Mouse (Mus musculus) spleen, adult 2 months (tissue): ENCODE measurements around the gene Pnkd.
"Not testable (repeated sequence)": the region's sequence is repeated elsewhere in the genome, so short reads cannot be mapped to it uniquely, and the experiment has no call there.

Experiments used
- CTCF ChIP-seq: fragments of 200-500 bp; IDR thresholded peaks from 2 replicates; pipeline ENCODE4 v1.5.1; 2011; ENCODE audit warnings: mild to moderate bottlenecking, inconsistent platforms; ENCODE audit not compliant: insufficient read depth, insufficient read length, insufficient replicate concordance; ENCODE audit errors: extremely low read depth
- POLR2A ChIP-seq: fragments of 200-500 bp; IDR thresholded peaks from 2 replicates; pipeline ENCODE4 v1.6.1; 2011; ENCODE audit warnings: low read depth, low read length, inconsistent platforms

DNA sequence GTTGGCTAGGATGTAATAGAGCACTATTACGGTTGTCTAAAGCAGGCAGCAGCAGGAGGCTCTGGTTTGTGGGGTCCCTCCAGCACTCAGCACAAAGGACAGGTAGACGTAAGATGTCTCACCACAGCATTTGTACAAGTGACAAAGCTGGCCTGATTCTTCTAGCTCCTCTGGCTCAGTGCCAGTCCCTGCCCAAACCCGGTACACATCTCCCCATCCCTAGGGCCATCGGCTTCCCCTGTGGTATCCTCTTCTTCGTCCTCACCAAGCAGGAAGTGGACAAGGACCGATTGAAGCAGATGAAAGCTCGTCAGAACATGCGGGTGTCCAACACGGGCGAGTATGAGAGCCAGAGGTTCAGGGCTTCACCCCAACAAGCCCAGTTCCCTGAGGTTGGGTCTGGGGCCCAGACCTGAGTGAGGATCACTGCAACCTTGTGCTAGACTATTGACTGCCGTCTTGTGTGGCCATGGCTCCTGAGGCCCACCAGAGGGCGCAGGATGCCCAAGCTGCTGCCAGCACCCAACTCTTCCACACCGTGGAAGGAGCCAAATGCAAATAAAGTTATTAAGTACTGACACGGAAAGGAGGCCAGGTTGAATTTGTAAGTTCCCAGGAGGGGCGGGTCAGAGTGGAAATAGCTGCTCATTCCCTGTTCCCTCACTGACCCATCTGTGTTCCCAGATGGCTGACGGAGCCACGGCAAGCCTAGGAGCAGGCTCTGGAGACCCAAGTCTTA, 2.3 kb downstream of the Pnkd start:
- not testable (repeated sequence) for TF ChIP-seq POLR2A, CTCF
